Mouse (Mus musculus): ENCODE results near the gene Creg1. TPM values are rescaled to one million over a fixed set of nuclear protein-coding genes. Genes with fewer than 3 reads are reported as not detected.

Creg1 gene
- polyA plus RNA-seq, 1 experiment from 2014 or later: 35.3 TPM

DNA sequence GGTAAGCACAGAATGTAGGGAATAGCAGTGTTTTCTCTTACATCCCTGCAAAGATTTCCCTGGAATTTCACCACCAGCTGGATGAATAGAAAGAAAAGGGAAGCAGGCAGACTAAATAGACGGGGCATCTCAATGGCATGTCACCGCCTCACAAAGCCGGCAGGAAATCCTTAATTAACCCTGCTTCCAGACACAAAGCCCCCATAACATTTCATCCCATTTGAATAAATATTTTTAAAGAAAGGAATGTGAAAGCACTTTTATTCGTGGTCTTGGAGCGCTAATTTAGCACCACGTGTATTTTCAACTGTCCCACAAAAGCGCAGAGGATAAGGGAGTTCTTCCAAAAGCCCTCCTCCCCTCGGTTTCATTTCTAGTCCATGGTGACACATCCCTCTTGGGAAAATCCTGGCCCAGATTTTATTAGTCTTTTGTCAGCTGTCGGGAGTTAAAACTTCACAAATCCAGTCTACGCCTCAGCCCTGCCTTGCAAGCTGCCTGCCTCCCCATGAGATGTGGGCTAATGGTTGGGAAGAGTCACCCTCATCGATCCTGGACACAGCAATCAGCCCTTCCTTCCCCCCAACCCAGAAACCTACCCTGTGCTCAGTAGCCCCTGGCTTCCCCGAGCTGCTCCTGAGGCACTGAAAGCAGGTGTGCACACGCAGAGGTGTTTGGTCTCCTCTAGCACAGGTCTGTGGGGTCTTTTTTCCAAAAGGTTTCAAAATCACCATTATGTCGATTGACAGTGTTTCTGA is 51.2 kb downstream of the Creg1 start:
- 31% methylated on average over 14 of the region's 14 CpGs for WGBS
- peaks cover 7% of the 10 kb centered on the region for H3K27me3 ChIP-seq
- no peak overlapping the region for H3K4me2 ChIP-seq
- H3K9ac ChIP-seq (replicated peaks): no peak overlapping the region
- H3K4me3 ChIP-seq (replicated peaks): no peak overlapping the region
- H3K36me3 ChIP-seq: no peaks in the 10 kb centered on the region
- no peaks in the 10 kb centered on the region for H3K9me3 ChIP-seq
- peaks cover 23% of the 10 kb centered on the region for H3K4me1 ChIP-seq (replicated peaks)
- ATAC-seq (ENCODE audit: insufficient number of reproducible peaks, insufficient read depth, low FRiP score, low TSS enrichment, low read depth): no peak
- peak overlapping the region; percentile 68 for H3K27ac ChIP-seq

DNA sequence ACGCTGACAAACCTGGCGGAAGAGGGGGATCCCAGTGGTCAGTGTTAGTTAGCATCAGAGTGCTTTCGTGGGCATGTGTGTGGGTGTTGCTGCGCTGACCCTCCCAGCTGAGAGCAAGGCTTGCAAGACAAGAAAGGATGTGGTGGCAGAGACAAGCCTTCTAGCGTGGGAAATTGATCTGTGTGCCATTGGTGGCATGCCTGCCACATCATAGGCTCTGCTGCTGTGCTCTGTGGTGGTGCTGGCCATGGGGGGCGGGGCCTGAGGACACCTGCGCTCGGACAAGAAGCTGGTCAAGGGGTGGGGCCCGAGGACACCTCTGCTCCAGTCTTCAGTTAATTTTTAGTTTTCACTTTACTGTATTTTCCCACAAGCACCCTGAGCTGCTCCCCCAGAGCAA is 52.8 kb downstream of the Creg1 start:
- peaks cover 23% of the 10 kb centered on the region for H3K4me1 ChIP-seq (replicated peaks)
- no peak for ATAC-seq (ENCODE audit: insufficient number of reproducible peaks, insufficient read depth, low FRiP score, low TSS enrichment, low read depth)
- peaks cover 7% of the 10 kb centered on the region for H3K27me3 ChIP-seq
- H3K9ac ChIP-seq (replicated peaks): no peak overlapping the region
- H3K4me3 ChIP-seq (replicated peaks): no peak overlapping the region
- no peaks in the 10 kb centered on the region for H3K36me3 ChIP-seq
- 75% methylated on average over 9 of the region's 9 CpGs for WGBS
- H3K4me2 ChIP-seq: no peak overlapping the region
- H3K27ac ChIP-seq: no peak overlapping the region
- no peaks in the 10 kb centered on the region for H3K9me3 ChIP-seq

DNA sequence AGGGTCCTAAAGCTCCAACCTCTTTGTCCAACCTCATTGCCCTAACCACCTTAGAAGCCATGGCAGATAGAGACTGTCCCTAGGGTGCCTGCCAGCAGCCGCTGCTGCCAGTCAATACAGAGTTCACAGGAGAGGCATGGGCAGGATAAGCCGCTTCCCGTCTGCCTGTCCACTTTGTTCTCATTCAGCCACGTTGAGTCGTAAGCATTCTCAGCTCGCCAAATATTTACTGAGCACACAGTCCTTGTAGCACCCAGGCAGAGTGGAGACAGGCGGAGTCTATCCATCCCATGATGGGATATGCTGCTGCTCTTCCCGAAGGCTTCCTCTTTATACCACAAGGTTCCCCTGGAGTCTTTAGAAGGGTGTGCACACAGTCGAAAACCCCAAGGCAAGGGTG is 53.7 kb downstream of the Creg1 start:
- 82% methylated on average over 9 of the region's 9 CpGs for WGBS
- Histone ChIP-seq H3K9ac (replicated peaks) (no peak overlapping the region), H3K4me3 (replicated peaks) (no peak overlapping the region), H3K27ac (no peak overlapping the region), H3K4me2 (no peak overlapping the region), H3K36me3 (no peaks in the 10 kb centered on the region), H3K27me3 (peaks cover 7% of the 10 kb centered on the region), H3K4me1 (replicated peaks) (peaks cover 23% of the 10 kb centered on the region), H3K9me3 (no peaks in the 10 kb centered on the region)
- no peak for ATAC-seq (ENCODE audit: insufficient number of reproducible peaks, insufficient read depth, low FRiP score, low TSS enrichment, low read depth)

DNA sequence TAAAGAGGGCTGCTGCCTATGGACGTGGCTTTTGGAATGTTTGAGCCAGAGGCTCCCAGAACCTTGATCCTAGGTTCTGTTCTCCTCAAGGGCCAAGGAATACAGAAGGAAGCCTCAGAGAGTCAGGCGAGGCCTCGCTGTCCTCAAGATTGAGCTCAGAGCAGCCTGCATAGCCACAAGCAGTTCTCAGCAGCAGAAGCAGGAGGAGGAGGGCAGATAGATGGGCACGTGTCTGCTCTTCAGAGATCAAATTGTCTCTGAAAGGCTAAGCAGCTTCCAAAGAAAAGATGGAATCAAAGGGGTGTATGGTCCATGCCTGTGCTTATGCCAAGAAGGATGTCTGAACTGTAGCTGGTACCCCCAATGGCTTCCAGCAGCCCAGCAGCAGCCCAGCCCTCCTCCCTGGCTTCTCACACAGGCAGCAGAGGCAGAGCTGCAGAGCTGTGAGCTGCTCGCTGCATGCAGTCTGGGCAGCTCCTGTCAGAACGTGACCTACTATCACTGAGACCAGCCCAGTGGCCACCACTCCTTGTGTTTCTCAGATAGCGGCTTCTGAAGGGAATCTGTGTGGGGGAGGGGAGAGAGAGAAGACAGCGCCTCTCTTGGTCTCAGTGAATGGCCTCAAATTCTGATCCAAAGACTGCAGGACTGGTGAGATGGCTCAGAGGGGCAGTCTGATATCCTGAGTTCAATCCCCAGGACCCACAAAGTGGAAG is 54.8 kb downstream of the Creg1 start:
- 40% methylated on average over 8 of the region's 8 CpGs for WGBS
- peaks cover 7% of the 10 kb centered on the region for H3K27me3 ChIP-seq
- no peak overlapping the region for H3K4me2 ChIP-seq
- H3K36me3 ChIP-seq: no peaks in the 10 kb centered on the region
- H3K9me3 ChIP-seq: no peaks in the 10 kb centered on the region
- no peak overlapping the region for H3K4me3 ChIP-seq (replicated peaks)
- no peak; the same call in 1 of the 2 replicates for ATAC-seq (ENCODE audit: insufficient number of reproducible peaks, insufficient read depth, low FRiP score, low TSS enrichment, low read depth)
- peaks cover 23% of the 10 kb centered on the region for H3K4me1 ChIP-seq (replicated peaks)
- no peak overlapping the region for H3K27ac ChIP-seq
- no peak overlapping the region for H3K9ac ChIP-seq (replicated peaks)

DNA sequence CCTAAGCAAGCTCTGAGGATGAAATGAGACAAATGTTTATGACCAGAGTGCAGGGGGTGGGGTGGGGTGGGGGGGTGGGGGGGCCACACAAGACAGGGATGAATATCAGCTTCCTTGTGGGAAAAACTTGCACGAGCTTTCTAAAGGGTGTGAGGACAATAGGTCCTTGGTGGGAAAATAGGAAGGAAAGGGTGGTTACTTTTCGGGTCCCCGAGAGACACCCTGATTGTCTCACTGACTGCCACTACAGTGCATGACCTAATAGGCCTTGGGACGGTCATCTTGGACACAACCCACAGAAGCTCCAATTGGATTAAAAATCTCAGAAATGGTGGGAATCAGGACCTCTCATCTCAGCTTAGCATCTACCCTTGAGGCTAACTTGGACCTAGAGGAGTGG is 55.6 kb downstream of the Creg1 start:
- Histone ChIP-seq H3K9ac (replicated peaks) (no peak overlapping the region), H3K4me3 (replicated peaks) (no peak overlapping the region), H3K27ac (no peak overlapping the region), H3K9me3 (no peaks in the 10 kb centered on the region), H3K27me3 (peaks cover 7% of the 10 kb centered on the region), H3K4me2 (no peak overlapping the region), H3K36me3 (no peaks in the 10 kb centered on the region), H3K4me1 (replicated peaks) (peaks cover 14% of the 10 kb centered on the region)
- ATAC-seq (ENCODE audit: insufficient number of reproducible peaks, insufficient read depth, low FRiP score, low TSS enrichment, low read depth): no peak
- WGBS: 87% methylated on average over 4 of the region's 4 CpGs

DNA sequence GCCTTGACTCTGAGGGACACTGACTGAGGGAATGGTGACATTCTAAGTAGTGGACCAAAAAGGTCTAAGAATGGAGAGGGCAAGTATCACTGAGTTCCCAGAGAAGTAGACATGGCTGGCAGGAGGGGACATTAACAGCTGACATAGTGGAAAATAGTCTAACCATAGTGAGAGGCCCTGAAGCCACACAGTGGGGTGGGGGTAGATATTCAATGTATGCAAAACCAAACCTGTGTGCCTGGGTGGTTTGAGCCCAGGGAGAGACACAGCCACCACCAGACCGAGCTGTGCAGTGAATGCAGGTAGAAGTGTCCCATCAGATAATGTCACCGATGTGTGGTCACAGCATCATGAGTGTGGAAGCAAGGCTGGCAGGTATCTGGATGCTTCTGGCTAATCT is 58.5 kb downstream of the Creg1 start:
- 0 out of 2 replicates have a peak, but pooled peaks cover 3% of the 10 kb centered on the region for H3K27me3 ChIP-seq
- no peak overlapping the region for H3K27ac ChIP-seq
- H3K4me2 ChIP-seq: no peak overlapping the region
- no peak overlapping the region for H3K9ac ChIP-seq (replicated peaks)
- ATAC-seq (ENCODE audit: insufficient number of reproducible peaks, insufficient read depth, low FRiP score, low TSS enrichment, low read depth): no peak
- 0 out of 2 replicates have a peak, but pooled peaks cover 3% of the 10 kb centered on the region for H3K4me1 ChIP-seq (replicated peaks)
- no peaks in the 10 kb centered on the region for H3K36me3 ChIP-seq
- 89% methylated on average over 2 of the region's 2 CpGs for WGBS
- H3K4me3 ChIP-seq (replicated peaks): no peak overlapping the region
- no peaks in the 10 kb centered on the region for H3K9me3 ChIP-seq

Other genes with a start within 250 kb of the Creg1 start
- gene Mpzl1, start 129.2 kb upstream of the Creg1 start, polyA plus RNA-seq (2016; fragmentation: Nextera tagmentation; extraction: Ambion mirVana): 172 and 173 TPM in 2 replicates
- 10.8 and 13.4 TPM in 2 replicates for gene Rcsd1, start 54.0 kb upstream of the Creg1 start, polyA plus RNA-seq (2016; fragmentation: Nextera tagmentation; extraction: Ambion mirVana)
- gene Cd247, start 24.9 kb downstream of the Creg1 start, polyA plus RNA-seq (2016; fragmentation: Nextera tagmentation; extraction: Ambion mirVana): 1.4 and 1.6 TPM in 2 replicates
- 17.0 and 18.5 TPM in 2 replicates for gene Pou2f1, start 238.9 kb downstream of the Creg1 start, polyA plus RNA-seq (2016; fragmentation: Nextera tagmentation; extraction: Ambion mirVana)